Mouse (Mus musculus) liver (tissue): ENCODE results near the gene Gprin1.
"Not testable (repeated sequence)": the region's sequence is repeated elsewhere in the genome, so short reads cannot be mapped to it uniquely, and the experiment has no call there.

ENCODE experiments used
- DNase-seq: peaks from one replicate; pipeline ENCODE4 v3.0.0-alpha.2; 2020; ENCODE audit warnings: mixed read lengths

Gprin1 gene

DNA sequence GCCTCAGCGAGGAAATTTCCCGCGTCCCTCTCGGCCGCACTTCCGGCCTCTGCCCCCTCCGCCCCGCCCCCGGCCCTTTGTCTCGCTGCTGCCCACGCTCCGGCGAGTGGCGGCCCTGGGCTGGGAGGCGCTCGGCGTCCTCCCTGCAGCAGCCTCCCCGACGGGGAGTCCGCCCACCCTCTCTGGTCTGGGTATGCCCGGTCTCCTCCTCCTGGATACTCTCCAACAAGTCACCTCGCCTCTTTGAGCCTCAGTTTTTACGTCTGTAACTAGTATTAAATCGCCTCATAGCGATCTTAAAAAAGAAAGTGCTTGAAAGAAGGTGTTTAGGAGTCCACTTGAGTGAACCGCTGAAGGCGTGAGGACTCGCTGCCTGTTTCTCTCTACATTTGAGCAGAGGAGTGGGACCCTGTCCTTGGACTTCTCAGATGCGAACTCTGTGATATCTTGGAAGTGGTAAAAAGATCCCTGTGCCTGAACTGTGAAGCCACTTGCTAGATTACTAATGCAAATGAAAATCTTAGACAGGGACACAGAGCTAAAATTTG, at the start of gene Gprin1:
Gprin1 (minus strand) TSS at position 11 of the 548 bp plus-strand sequence.
- DNase-seq: no peak

DNA sequence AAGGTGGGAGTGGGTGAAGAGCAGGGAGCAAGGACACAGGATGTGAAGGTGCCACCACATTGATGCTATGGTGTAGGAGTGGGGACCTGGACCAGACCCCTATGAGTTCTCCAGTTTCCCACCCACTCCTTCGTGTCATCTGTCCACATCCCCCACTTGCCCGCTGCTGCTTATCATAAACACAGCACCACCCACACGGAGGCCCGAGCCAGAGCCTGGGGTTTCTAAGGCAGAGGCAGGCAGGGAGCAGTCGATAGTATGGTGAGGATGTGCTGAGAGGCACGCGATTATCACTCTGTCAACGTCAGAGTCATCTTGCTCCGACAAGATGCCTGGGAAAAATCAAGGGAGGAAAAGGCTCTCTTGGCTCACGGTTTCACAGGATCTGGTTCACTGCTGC, 49.1 kb upstream of the Gprin1 start:
- no peak for DNase-seq

DNA sequence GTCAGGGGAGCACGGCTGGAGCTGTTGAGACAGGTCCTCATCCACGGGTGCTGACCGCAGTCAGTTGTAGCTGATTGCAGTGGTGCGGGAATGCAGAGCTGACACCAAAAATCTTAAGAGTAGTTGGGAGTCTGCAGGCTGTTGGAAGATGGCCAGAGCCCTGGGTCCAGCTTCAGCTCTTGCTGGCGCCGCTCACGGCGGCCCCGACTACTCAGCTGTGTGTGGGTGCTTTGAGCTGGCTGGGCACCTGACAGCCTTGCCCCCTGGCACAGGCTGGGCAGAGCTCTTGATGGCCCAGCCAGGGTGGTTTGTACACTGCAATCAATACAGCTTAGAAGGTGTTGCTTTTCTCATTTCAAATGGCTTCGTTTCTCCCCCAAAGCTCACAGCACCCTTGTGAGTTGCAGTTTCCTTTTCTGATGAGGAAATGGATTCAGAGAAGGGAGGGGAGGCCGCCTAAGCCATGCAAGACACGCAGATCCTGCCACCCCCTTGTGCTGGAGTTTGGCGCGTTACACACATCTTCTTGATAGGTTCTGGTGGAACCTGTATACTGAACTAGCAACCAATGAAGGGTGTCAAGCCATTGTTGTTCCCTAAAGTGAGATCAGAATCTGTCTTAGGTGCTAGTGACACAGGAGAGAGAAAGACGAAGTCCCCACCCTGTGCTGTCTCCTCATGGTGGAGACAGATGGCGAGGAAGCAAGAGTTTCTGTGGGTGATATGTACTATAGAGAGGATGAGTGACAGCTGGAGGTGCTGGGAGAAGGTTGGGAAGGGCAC, 48.4 kb upstream of the Gprin1 start:
- no peak for DNase-seq

DNA sequence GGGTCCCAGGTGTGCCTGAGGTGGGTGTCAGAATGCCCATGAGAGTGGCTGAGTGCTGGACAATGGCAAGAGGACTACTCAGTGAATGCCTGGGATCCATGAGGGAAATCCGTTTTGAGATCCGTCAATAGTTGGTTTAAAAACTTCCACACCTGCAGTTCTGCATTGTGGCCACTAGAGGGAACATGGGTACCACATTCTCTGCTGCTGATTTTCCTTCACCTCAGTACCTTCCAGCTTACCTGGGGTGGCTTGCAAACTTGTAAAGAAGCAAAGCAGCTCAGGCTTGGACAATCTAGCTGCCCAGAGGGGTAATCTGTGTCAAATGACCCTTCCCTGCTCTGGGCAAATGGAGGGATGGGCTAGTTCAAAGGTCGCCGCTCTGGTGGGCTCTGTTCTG, 47.7 kb upstream of the Gprin1 start:
- DNase-seq: no peak

DNA sequence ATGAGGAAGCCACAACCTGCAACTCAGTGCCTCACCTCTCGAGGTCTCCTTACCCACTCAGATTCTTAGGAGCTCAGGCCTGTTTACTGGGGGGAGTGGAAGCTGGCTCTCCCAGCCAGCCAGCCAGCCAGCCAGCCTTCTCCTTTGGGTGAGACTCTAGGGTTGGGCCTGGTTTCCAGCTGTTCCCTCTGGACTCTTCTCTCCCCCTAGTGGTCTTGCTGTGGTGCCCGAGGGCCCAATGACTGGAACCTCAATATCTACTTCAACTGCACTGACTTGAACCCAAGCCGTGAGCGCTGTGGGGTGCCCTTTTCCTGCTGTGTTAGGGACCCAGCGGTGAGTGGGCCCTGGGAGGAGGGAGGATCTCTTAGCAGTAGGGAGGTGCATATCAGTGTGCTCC, 45.2 kb upstream of the Gprin1 start:
- no peak for DNase-seq

DNA sequence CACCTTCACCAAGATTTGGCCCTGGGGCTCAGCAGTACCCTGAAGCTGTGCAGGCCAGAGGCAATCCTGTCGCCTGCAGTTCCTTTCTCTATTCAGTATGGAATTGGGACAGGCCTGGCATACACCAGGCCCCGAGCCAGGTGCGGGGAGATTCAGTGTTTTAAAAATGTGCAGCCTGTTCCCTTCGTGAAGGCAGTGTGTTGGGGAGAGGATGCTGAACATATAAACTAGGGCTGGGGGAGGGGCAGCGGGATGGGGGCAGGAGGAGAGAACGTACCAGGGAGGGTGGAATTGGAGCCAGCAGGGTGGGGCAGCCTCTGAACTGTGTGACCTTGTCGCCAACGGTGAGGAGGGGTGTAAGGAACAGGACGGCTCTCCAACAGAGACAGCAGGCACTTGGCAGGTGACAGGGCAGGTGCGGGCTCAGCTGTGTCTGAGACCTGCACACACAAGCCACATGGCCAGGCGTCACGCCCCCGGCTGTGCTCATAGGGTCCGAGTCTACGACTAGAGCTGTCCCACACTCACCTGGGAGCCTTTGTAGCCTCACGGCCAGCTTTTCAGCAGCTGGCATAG, 44.4 kb upstream of the Gprin1 start:
- no peak for DNase-seq

DNA sequence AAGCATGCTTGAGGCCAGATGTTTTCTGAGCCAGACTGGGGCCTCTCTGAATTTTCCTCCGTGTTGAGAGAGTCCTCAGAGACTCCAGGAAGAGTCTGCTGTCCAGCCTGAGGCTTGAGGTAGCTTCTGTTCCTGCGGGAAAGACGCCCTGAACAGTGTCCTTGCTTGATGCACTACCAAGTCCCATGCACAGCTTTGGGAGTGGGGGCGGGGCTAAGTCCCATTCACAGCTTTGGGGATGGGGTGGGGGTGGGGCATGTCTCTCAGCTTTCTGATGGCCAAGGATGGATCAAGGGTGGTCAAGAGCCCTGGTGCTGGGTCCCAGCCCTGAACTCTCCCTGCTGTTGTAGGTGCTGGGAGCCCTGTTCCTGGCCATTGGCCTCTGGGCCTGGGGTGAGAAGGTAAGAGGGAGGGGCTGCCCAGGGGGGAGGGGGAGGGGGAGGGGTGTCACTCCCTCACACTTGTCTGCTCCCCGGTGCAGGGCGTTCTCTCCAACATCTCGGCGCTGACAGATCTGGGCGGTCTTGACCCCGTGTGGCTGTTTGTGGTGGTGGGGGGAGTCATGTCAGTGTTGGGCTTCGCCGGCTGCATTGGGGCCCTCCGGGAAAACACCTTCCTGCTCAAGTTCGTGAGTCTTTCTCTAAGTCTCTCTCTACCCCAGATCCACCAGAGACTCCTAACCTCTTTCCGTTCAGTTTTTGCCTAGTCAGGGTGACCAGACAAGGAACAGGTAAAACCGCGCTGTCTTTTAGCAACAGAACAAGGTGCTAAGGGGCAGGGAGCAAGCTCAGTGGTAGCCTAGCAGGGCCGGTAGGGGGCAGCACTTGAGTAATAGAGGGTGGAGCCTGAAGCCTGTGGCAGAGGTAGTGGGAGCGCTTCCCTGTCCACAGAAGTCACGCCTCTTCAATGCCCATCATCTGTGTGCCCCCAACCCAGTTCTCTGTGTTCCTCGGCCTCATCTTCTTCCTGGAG, 42.9 kb upstream of the Gprin1 start:
- peak; percentile 21 for DNase-seq

DNA sequence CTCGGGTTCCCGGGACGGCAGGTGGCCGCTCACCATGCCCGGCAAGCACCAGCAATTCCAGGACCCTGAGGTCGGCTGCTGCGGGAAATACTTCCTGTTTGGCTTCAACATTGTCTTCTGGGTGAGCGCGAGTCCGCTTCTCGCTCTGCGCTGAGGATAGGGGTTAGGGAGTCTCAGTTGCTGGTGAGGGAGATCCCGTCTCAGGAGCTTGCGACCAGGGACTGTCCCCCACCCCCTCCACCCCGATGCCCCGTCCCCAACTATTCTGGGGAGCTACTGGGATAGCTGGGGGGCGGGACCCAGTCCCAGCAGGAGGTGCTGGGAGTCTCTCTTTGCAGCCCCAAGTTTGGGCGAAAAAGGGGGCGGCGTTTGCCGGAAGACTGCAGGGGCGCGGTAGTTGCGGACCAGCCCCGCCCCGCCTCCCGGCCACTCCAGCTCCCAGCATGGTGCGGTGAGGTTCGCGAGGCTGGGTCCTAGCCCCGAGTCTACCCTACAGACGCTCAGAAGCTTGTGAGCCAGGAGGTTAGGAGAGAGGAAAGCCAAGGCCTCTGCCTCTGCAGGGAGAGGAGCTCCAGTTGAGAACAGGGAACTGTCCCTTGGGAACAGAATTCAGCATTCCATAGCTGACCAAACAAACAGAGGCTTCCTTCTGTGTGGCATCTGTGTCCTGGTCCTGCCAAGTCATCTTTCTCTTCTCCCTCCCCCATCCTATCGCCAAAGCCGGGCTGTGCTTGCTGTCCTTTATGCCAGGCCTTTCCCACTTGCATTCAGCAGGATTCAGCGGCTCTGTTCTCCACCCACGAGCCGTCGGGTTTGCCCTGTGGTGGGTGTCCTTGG, 40.1 kb upstream of the Gprin1 start:
- DNase-seq: no peak

DNA sequence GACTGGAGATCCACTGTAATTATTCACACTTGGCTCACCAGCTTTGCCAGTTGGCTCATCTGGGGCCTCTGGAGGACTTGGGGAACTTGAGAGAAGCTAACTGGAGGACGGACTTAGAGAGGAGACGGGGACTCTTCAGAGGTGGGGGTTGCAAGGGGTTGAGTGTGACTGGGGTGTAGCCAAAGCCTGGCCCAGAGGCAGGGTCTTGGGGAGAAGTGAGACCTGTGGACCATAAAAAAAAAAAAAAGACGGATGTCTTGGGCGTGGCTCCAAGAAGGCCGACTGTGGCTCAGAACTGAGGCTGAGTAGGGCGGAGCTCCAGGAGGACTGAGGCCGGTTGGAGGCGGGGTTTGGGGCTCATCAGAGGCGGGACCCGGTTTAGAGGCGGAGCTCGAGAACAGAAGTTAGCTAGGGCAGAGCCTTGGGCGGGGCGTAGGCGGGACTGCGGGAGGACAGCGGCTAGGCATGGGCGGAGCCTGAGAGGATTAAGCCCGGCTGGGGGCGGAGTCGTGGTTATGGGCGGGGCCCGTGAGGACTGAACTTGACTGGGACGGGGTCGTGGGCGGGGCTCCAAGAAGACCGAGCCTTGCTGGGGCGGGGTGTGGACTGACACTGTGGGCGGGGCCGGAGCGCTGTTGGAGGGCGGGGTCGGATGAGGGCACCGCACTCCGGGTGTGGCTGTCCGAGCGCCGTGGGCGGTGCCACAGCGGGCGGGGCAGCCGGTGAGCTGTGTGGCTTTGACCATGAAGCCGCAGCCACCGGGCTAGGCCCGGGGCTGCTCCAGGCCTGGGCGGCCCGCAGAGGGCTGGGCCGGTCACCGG, 39.3 kb upstream of the Gprin1 start, which contains the start of gene Tspan17:
Tspan17 (plus strand) TSS at position 638 of the 821 bp plus-strand sequence.
- DNase-seq: peak; percentile 92

DNA sequence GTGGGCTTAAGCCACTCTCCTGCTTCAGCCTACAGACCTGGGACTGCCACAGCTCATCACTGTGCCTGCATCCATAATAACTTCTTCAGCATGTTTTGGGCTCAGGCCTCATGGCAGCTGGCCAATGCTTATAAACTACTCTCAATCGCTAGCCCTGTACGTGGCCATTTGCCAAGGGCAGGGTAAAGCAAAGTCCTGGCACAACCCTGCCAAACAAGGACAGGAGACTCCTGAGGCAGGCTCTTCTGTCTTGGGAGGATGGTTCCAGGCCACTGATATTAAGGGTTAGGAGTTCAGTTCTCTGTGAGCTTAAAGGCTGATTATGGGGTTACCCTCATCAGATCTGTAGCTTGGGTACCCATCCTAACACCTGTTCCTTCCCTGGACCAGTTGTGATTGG, 37.9 kb upstream of the Gprin1 start:
- DNase-seq: not testable (repeated sequence)

DNA sequence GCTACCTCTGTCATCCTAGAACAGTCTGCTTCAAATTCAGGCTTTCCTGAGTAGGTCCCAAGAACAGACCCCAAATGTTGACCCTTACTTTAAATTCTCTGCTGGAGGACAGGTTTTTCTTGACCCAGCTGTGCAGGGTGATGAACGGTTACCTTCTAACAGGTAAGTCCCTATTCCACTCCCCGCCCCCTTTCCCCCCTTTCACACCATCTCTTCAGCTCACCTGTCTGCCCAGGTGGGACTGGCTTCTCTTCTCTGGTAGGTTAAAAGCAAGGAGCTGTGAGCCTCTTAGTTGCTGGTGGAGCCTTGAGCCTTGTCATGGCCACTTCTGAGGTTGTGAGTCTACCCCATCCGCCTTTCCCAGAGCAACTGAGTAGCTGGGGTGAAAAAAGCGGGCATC, 34.0 kb upstream of the Gprin1 start, which contains the start of gene Eif4e1b:
Eif4e1b (plus strand) TSS at position 301 of the 400 bp plus-strand sequence.
- DNase-seq: no peak

DNA sequence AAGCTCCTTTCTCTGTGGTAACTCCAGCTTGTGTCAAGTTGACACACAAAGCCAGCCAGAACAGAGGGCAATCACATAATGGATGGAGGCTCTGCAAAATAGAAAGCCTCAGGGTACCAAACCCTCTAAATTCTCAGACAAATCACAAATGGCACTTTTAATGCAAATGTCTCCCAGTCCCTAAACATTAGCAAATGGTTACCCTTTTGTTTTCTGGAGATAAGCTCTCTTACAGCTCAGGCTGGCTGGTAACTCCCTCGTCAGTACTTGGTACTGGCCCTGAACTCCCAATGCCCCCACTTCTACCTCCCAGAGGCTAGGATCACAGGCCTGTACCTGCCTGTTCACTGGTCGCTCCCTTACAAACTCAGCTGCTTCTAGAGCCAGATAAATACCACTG, 33.6 kb upstream of the Gprin1 start:
- no peak for DNase-seq

DNA sequence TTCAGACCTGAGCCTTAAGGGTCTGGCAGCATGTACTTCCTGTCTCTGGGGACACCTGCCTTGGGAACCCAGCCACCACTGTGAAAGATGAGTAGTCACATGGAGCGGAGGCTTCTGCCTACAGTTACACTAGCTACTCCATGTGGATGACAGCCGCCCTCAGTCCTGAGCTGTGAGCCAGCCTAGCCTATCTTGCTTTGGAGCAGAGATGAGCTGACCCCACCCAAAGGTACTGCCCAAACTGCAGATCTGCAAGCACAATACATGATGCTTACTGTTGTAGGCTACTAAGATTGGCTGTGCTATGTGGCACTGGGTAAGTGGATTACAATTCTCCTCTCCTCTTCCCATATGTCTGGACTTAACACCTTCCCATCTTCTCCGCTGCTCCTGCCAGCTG, 31.4 kb upstream of the Gprin1 start:
- DNase-seq: no peak

DNA sequence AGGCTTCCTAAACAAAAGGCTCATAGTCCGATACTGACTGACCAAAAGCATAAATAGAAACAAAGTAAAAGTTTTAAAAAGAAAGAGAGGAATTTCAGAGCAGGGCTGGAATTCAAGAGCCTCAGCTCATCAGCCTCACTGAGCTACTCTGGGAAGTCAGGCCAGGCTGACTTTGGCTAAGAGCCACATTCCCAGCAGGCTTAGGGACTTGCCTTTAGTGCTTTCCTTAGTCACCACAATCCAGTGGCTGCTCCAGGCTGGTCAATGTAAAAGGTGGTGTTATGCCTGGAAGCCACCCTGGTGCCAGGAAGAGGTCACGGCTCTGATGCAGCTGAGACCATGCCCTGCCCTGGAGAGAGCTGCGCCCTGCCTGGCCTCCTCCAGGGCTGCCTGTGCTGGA, 30.9 kb upstream of the Gprin1 start:
- no peak for DNase-seq

DNA sequence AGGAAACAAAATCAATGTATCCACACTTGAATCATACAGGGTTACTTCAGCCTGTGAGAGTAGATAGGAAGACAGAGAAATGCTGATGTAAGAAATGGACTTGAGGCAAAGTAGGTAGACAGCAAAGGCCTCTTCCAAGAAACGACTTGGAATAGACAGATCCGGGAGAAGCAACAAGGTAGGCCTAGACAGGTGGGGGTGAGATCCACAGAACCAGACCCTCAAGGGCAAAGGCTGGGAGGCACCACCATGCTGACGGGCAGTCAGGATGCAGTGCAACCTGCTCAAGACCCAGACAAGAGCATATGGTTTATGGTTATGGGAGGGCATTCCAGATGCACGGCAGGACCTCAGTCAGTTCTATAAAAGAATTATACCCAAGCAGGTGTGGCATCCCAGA, 17.3 kb upstream of the Gprin1 start:
- DNase-seq: no peak

DNA sequence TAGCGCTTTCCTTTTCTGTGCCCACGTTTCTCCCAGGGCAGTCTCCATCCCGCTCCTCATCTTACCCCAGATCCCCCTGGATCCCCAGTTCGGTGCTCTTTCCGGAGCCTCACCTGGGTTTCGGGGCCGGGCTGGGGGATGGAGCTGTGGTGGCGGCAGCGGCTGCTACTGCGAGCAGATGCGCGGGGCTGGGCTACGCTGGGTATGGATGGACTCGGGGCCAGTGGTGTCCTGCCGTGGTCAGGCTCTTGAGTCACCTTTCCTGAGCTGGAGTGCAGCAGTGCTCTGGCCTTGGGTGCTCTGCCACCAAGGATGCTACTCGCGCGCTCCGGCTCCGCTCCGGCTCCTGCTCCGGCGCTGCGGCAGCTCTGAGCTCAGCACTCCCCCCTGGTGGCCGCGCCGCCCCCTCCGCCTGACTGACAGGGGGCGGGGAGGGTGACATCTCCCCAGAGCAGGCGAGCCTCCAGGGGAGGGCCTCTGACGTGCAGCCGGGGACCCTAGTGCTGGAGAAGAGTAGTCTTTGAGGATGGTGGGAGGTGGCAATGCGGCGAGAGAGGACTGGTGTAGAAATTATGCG, 16.6 kb upstream of the Gprin1 start, which contains the start of gene Sncb:
Sncb (minus strand) TSS at position 404 of the 577 bp plus-strand sequence.
- peak; percentile 44 for DNase-seq

DNA sequence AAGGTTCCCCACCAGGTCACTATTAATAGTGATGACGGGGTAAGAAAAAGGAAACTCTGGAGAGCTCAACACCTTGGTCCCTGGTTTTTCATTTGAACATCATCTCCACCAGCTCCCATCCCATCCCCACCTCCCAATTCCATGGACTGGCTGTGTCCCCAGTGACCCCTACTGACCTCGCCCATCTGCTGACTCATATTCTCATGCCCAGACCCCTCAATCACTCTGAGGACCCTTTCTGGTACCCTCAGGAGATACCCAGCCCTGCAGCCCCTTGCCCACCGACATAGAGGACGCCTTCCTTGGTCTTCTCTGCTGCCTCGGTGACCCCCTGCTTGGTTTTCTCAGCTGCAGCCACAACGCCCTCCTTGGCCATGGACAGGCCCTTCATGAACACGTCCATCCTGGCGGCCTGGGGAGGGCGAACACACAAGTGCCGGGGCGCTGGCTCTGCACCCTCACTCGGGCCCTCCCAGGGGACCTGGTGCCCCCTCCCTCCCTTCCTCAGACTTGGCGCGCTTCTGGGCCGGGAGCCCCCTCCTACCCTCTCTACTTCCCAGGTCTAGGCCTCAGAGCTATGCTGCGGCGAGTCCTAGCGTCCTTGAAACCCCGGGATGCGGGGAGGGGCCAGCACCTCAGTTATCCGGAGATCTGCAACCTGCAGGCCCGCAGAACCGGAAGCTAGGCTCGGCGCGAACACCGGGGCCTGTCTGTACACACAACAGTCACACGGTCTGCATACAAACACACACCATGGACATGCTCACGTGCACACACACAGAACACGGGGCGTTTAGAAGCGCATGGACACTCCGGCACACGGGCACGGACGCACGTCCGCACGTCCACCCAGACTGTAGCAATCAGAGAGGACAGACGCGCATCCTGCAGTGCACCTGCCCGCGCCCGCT, 15.9 kb upstream of the Gprin1 start:
- DNase-seq: no peak

DNA sequence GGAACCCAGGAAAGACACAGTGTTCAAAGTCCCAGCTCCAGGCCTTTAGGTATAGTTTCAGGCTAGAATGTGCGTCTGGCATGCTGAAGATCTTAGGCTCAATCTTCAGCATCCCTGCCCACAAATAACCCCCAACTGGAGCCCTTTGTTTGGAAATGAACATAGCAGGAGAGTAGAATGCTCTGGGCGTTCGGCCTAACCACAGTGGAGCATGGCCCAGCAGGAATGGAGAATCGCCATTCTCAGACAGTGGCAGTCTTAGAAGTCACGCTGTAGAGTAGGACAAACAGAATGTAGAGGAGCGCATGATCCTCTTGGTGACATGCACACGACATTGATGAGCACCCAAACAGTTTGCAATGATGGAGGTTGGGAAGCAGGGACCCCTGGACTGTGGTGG, 11.2 kb upstream of the Gprin1 start:
- no peak for DNase-seq

DNA sequence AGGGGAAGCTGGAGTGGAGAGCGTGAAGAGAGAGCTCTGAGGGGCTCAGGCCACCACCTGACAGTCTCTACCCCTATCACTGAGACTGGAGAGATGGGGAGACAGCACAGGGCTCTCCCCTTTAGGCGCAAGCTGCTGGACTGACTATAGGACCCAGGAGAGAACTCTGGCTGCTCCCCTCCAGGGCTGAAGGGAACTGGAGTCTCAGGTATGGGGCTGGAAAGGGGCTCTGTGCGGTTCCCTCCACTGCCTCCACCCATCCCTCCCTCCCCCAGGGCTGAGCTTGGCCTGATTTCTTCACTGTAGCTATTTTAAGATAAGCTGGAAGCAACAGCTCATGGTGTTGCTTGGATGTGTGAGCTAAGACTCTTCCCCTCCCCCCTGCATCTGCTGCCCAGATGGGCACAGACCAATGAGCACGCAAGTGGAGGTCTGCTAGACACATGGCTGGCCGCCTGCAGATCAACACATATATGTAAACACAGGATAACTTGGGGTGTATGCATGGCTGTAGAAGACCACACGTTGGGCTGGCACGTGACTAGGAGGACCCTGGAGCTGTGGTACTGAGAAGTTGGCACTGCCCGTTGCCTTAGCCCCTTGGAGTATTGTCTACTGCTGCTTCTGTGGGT, 10.6 kb upstream of the Gprin1 start:
- no peak for DNase-seq
